Mouse (Mus musculus) kidney, adult 2 months (tissue): ENCODE measurements around the gene Atxn7l2.

Experiments
- CTCF ChIP-seq: fragments of 200-500 bp; conservative IDR thresholded peaks from 2 replicates; pipeline ENCODE4 v1.5.1; 2011; ENCODE audit warnings: low read depth, mild to moderate bottlenecking, control low read depth, low read length, moderate library complexity, mixed read lengths; ENCODE audit not compliant: insufficient read depth, insufficient read length
- POLR2A ChIP-seq: fragments of 200-500 bp; IDR thresholded peaks from one replicate; pipeline ENCODE4 v1.6.1; 2011; ENCODE audit warnings: low read depth, low read length, control low read depth

DNA sequence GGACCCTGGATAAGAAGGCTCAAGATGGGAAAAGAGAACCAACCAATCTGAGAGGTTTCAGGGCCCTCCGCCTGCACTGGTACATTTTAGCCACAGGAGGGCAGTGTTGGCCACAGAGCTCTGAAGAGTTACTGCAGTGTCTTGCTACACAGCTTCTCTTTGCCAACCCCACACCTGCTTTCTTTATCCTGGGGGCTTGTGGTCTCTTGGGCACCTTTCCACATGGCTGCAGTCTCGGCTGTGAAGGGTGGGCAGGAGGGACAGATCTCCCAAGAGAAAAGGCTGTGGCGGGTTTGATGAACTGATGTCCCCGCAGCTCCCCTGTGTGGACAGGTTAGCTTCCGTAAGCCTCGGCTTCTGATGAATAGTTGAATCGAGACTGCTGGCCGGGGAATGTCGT lies 45.9 kb downstream of the Atxn7l2 start:
- TF ChIP-seq CTCF: peak; percentile 97
- no peak for TF ChIP-seq POLR2A
